Mouse (Mus musculus): Measurements from ENCODE around the gene Porcn. TPM values are rescaled to one million over a fixed set of nuclear protein-coding genes. Genes with fewer than 3 reads are reported as not detected.

Gene Porcn
- total RNA-seq (2022), result 10 to 100 TPM; 66.0 to 71.8 (median 70.8) TPM

DNA sequence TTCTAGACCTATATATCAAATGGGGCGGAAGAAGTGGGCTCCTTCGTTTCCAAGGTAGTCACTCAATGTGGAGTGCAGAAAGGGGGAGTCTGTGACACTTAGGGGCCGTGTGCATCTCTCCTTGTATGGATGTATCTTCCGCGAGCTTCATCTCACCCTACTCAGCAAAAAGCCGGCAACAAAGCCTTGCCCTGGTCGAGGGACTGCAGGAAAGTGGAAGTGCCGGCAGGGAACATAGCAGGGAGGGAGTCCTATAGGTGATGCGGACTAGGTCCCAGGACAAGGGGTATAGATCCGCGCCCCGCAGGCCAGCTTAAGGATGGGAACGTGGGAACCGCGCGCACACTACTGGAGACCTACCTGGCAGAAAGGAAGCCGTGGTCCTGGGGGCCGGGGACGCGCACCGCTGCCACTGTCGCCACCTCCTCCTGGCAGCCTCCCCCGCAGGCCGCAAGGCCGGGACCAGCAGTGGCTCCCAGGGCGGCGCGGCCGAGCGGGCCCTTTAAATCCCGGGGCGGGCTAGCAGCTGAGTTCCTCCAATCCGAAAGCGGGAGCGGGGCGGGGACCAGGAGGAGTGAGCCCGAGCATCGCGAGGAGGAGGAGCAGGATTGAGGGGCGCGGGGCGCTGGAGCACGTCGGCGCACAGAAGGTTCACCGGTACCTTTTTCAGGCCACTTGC is at the start of gene Porcn:
Gene Porcn, minus strand, starts transcription at position 511 of the 679 bp plus-strand sequence.
- peak; percentile 54 to 78 for DNase-seq (ENCODE audit: low spot score in 2 of 2)

- no peak for DNase-seq (ENCODE audit: low spot score in 2 of 2)
These were observed 49.5 kb upstream of the Porcn start for GRCm38 (mm10) chrX:8255807-8256206.

DNA sequence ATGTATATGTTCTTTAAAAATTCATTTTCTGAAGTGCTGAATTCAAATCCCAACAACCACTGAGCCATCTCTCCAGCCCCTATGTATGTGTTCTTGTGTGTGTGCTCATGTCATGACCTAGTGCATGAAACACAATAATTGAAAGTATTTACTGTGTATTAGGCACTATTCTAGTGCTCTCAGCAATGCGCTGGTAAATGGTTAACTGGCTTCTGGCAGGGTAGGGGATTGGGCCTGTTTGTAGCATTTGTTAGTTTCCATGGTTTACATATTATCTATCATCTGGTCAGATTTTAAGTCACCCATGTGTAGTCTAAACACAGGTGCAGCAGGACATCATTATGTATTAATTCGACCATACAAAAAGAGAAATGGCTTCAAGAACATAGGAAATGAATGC is 47.4 kb upstream of the Porcn start:
- no peak for DNase-seq (ENCODE audit: low spot score in 2 of 2)

- peak; percentile 74 to 82 for DNase-seq (ENCODE audit: low spot score in 2 of 2)
These were observed 46.3 kb upstream of the Porcn start, which contains the start of gene Ftsj1 for GRCm38 (mm10) chrX:8252334-8253285. Gene Ftsj1, minus strand, starts transcription at chrX:8252406.

- no peak for DNase-seq (ENCODE audit: low spot score in 2 of 2)
These were observed 45.5 kb upstream of the Porcn start for GRCm38 (mm10) chrX:8251789-8252333.

- no peak for DNase-seq (ENCODE audit: low spot score in 2 of 2)
These were observed 42.3 kb upstream of the Porcn start for GRCm38 (mm10) chrX:8248542-8249120.

DNA sequence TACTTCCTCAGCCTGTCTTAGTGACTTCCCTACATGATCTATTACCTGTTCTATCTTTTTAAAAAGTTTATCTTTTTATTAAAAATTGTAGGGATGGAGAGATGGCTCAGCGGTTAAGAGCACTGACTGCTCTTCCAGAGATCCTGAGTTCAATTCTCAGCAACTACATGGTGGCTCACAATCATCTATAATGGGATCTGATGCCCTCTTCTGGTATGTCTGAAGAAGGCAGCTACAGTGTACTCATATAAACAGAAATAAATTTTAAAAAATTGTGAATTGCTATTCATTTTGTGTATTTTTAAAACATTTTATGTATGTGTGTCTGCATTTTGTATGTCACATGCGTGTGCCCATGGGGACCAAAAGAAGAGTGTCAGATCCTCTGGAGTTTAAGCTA is 41.4 kb upstream of the Porcn start:
- DNase-seq (ENCODE audit: low spot score in 2 of 2), result no peak

DNA sequence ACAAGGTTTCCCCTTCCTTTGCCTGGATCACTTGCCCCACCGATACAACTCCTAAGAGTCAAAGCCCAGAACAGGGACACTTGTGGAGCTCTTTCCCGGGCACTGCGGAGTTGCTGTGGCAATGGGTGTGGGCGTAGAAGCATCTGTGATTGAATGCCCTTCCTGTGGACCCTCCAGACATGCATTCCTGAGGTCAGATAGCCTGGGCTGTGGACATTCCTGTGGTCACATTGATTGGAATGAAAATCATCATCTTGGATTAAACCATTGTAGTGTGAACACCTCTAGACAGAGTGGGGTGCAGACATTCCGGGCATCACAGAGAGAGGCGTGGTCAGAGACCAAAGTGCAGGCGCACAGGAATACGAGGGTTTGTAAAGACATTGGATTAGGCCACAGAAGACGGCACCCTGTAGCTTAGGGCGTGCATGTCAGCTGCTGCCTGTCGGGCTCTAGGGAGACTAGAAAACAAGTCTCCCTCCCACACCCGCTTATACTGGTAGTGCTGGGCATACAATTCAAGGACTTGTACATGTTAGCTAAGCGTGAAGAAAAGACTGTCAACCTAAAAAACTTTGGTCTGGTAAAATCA is 32.6 kb upstream of the Porcn start:
- DNase-seq (ENCODE audit: low spot score in 2 of 2), result no peak

DNA sequence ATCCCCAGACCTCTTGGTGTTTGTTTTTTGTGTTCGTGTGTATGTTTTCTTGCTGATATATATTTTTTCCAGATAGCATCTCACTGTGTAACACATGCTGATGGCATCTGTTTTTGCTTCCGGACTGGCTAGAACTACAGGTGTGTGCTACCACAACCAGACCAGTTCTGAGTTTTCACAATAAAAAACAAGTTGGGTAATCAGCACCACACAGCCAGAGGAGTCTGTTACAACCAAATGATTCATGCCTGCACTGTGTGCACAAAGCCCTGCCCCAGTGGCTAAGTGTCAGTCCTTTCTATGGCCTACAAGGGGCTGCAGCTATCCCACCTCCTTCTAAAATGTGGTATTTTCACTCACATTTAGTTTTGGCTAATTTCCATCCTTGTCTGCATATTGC is 30.4 kb upstream of the Porcn start:
- DNase-seq (ENCODE audit: low spot score in 2 of 2), result no peak

DNA sequence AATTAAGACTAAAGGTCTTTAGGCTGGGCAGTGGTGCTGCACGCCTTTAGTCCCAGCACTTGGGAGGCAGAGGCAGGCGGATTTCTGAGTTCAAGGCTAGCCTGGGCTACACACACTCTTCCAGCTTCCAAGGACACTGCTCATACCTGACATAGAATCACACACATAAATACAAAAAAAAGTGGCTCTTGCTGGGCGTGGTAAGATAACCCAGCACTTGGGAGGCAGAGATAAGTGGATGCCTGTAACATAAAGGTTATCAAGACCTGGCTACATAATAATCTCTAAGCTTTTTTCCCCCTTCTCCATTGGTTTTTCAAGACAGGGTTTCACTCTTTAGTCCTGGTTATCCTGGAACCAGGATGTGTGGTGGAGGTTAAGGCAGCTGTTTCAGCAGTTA is 27.3 kb upstream of the Porcn start:
- DNase-seq (ENCODE audit: low spot score in 2 of 2), result no peak

DNA sequence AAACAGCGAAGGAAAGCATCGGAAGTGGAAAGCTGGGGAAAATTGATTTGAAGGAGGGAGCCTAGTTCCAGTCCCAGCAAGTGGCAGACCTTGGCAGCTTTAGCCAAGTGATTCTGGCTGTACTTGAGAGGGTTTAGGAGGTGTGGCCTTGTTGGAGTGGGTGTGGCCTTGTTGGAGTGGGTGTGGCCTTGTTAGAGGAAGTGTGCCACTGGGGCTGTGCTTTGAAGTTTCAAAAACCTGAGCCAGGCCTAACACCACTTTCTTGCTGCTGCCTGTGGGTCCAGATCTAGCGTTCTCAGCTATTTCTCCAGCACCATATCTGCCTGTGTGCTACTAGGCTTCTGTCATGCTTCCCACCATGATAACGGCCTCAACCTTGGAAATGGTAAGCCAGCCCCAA is 23.9 kb upstream of the Porcn start:
- DNase-seq (ENCODE audit: low spot score in 2 of 2), result no peak

DNA sequence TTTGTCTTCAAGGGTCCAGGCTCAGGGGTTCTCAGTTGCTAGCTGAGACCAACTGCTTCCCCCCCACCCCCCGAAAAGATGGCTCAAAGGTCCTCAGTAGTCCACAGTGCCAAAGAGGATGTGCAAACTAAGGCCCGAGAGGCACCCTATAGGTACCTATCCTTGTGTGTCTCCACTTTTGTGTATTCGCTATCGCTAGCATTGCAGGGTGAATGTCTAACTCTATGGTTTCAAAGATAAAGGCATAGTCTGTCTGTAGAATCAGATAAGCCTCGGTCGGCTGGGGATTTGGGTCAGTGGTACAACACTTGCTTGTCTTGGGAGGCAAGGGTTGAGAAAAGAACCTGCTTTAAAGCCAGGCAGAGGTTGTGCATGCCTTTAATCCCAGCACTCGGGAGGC is 17.1 kb upstream of the Porcn start:
- no peak for DNase-seq (ENCODE audit: low spot score in 2 of 2)

DNA sequence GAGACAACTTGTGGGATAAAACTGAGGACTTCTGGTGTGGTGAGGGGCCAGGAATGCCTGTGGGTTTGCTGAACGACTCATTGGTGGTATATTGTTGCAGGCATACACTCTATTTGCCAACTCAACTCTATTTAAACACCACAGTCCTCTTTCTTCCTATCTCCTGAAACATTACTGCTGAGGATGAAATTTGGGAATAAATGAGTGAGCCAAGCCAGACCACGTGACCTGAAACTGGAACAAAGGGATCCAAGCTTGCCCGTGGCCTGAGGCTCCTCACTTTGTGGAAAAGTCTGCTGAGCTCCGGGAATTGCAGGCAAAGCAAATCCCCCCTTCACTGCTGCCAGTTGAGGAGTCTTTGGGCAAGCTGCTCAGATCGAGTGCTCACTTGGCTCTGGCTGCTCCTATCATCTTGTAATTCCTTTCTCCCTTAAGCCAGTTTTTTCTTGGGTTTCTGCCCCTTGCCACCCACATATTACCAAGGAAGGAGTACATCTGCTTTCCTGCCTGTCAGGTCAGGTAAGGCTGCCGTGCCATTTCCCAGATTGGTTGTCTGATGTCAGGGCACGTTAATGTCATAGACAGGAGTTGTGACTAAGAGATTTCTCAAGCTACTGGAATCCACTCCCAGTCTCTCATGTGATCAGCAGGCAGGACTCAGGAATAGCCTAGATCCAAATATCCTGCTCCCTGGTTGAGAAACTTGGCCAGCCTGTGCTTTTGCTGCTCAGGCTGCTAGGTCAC is 16.5 kb upstream of the Porcn start:
- DNase-seq (ENCODE audit: low spot score in 2 of 2), result peak in 1 of 2 experiments; percentile 29

DNA sequence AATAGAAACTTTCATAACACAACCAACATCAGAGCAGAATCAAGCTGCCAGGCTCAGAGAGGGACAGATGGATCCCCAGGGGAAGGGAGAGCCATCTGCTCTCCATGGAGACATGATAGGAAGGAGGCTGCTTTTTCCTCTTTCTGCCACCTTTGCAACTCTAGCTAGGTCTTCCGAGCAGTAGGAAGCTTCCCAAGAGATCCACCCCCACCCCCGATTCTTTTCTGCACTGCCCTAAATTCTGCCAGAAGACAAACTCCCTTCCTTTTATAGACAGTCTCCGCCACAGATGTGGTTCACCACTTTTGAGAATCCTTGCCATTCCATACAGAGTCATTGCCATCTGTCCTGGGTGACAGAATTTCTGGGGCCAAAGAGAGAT is 16.0 kb upstream of the Porcn start:
- DNase-seq (ENCODE audit: low spot score in 2 of 2), result peak in 1 of 2 experiments; percentile 72

DNA sequence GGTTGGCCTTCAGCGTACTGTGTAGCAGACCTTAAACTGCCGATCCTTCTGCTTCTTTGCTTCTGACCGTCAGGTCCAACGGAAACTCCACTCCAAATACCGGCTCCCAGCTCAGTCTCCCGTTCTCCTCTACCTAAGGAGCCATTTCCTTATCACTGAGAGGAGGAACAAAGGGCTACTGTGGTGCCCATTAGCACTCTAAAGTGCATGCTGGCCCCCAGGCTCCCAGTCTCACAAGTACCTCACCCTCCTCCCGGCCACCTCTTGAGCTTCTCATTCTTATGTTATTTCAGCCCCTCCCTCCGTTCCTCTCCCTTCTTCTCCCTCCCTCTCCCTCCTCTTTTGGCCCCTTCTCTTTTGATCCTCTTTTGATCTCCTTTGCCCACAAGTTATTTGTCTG is 13.3 kb upstream of the Porcn start:
- no peak for DNase-seq (ENCODE audit: low spot score in 2 of 2)

- no peak for DNase-seq (ENCODE audit: low spot score in 2 of 2)
These were observed 11.8 kb upstream of the Porcn start for GRCm38 (mm10) chrX:8218114-8218513.

GRCm38 (mm10) chrX:8217383-8217782 is 11.1 kb upstream of the Porcn start:
- DNase-seq (ENCODE audit: low spot score in 2 of 2), result peak in 1 of 2 experiments; percentile 70

GRCm38 (mm10) chrX:8211490-8212207 is 5.3 kb upstream of the Porcn start:
- no peak for DNase-seq (ENCODE audit: low spot score in 2 of 2)

DNA sequence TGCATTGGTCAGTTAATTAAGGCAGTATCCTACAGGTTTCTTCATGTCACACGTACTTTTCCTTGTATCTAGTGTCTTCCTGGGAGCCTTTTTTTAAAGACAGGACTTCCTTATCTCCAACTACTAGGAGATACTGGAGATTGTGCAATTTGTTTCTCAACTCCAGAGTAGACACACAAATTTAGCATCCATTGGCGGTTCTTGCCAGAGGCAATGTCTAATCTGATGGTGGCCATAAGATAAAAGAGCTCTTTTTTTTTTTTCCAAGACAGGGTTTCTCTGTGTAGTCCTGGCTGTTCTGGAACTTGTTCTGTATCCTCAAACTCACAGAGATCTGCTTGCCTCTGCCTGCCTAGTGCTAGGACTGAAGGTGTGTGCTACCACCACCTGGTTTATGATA is 3.4 kb upstream of the Porcn start:
- no peak for DNase-seq (ENCODE audit: low spot score in 2 of 2)

DNA sequence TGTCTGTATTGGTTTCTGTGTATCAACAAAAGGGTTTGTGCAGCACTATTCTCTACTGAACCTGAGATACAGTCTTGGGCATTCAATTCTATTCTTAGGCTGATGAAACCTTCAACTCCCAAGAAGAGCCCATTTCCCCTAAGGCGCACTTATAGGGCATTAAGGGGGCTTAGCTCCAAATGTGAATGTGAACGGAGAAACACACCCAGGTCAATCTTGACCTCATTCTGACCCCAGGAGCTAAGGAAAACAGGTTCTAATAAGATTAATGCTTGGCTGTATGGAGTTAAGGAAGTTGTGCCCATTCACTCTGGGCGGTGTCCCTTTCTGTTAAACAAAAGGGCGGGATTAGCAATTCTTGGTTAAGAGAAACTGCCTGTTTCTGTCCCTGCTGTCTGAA is 899 bp upstream of the Porcn start:
- no peak for DNase-seq (ENCODE audit: low spot score in 2 of 2)
